Mouse (Mus musculus) small intestine, adult 2 months (tissue): ENCODE measurements at regions not wholly inside any gene's neighbourhood (a gene's known extent, or its start where the extent isn't known, plus 50 kb on each side); places are given as distances from the start of the nearest gene placed in this dataset.

Source experiments
- H3K27ac ChIP-seq: fragments of 200-500 bp; 2 replicates; pipeline ENCODE4 v1.5.1; 2012; ENCODE audit warnings: low read depth, low read length, control low read depth, inconsistent platforms; ENCODE audit not compliant: insufficient read depth
- H3K27me3 ChIP-seq: fragments of 200-500 bp; 2 replicates; pipeline ENCODE4 v1.6.1; 2012; ENCODE audit warnings: mild to moderate bottlenecking, moderate library complexity, low read length, inconsistent platforms; ENCODE audit not compliant: control insufficient read depth, insufficient read depth
- H3K36me3 ChIP-seq: fragments of 200-500 bp; 2 replicates; pipeline ENCODE4 v1.6.1; 2012; ENCODE audit warnings: mild to moderate bottlenecking, low read length, control low read depth, inconsistent platforms; ENCODE audit not compliant: control insufficient read depth, insufficient read depth
- H3K4me1 ChIP-seq: fragments of 200-500 bp; 2 replicates; pipeline ENCODE4 v1.6.1; 2012; ENCODE audit warnings: low read length, inconsistent platforms, mixed read lengths; ENCODE audit not compliant: control insufficient read depth, insufficient read depth, insufficient read length
- H3K4me3 ChIP-seq: fragments of 200-500 bp; 2 replicates; pipeline ENCODE4 v1.5.1; 2012; ENCODE audit warnings: low read depth, mild to moderate bottlenecking, control low read depth, inconsistent platforms, low read length, moderate library complexity
- CTCF ChIP-seq: fragments of 200-500 bp; IDR thresholded peaks from 2 replicates; pipeline ENCODE4 v1.5.1; 2012; ENCODE audit warnings: low read depth, mild to moderate bottlenecking, control low read depth, inconsistent platforms, low read length, moderate library complexity, mixed read lengths; ENCODE audit not compliant: insufficient replicate concordance, insufficient read length; ENCODE audit errors: extremely low read depth
- POLR2A ChIP-seq: fragments of 200-500 bp; IDR thresholded peaks from 2 replicates; pipeline ENCODE4 v1.6.1; 2012; ENCODE audit warnings: low read depth, mild to moderate bottlenecking, control low read depth, inconsistent platforms, low read length, moderate library complexity
- WGBS: fragments of 180-500 bp; shearing (Covaris S2); methylation state at CpG from one replicate; pipeline ENCODE4 v1.1.7; 2018; 5-methylcytosine and 5-hydroxymethylcytosine counted together

GRCm38 (mm10) chr4:87368413-87369160, 138.3 kb upstream of the Slc24a2 start:
- Histone ChIP-seq H3K4me3 (peak overlapping the region; percentile 44), H3K27me3 (peaks cover 5% of the 10 kb centered on the region; the same call in 1 of the 2 replicates), H3K27ac (no peak overlapping the region), H3K4me1 (peaks cover 4% of the 10 kb centered on the region; the same call in 1 of the 2 replicates), H3K36me3 (no peaks in the 10 kb centered on the region)
- WGBS = 10% methylated on average over 20 of the region's 20 CpGs
- TF ChIP-seq CTCF = peak; percentile 40; the same call in 1 of the 2 replicates
- TF ChIP-seq POLR2A = no peak

- TF ChIP-seq POLR2A (no peak), CTCF (peak; percentile 98)
- H3K27me3 ChIP-seq = peaks cover 5% of the 10 kb centered on the region; the same call in 1 of the 2 replicates
- H3K27ac ChIP-seq = no peak overlapping the region
- H3K4me1 ChIP-seq = peaks cover 4% of the 10 kb centered on the region; the same call in 1 of the 2 replicates
- H3K4me3 ChIP-seq = peak overlapping the region; percentile 44
- 13% methylated on average over 19 of the region's 19 CpGs for WGBS
- no peaks in the 10 kb centered on the region for H3K36me3 ChIP-seq
These were observed 137.6 kb upstream of the Slc24a2 start for GRCm38 (mm10) chr4:87367732-87368412.

- TF ChIP-seq CTCF (no peak), POLR2A (no peak)
- no peak overlapping the region for H3K4me3 ChIP-seq
- no peak overlapping the region for H3K27ac ChIP-seq
- no peaks in the 10 kb centered on the region for H3K27me3 ChIP-seq
- WGBS = 31% methylated on average over 6 of the region's 6 CpGs
- H3K36me3 ChIP-seq = no peaks in the 10 kb centered on the region
- H3K4me1 ChIP-seq = 0 out of 2 replicates have a peak, but pooled peaks cover 1% of the 10 kb centered on the region
These were observed 131.9 kb upstream of the Slc24a2 start for GRCm38 (mm10) chr4:87362201-87362600.

GRCm38 (mm10) chr4:87359483-87359882, 129.2 kb upstream of the Slc24a2 start:
- Histone ChIP-seq H3K27ac (no peak overlapping the region), H3K36me3 (no peaks in the 10 kb centered on the region), H3K4me1 (0 out of 2 replicates have a peak, but pooled peaks cover 1% of the 10 kb centered on the region), H3K27me3 (no peaks in the 10 kb centered on the region), H3K4me3 (no peak overlapping the region)
- WGBS = 38% methylated on average over 9 of the region's 9 CpGs
- TF ChIP-seq CTCF = no peak
- no peak for TF ChIP-seq POLR2A

GRCm38 (mm10) chr4:87359004-87359403, 128.7 kb upstream of the Slc24a2 start:
- 0 out of 2 replicates have a peak, but pooled peaks cover 1% of the 10 kb centered on the region for H3K4me1 ChIP-seq
- no peaks in the 10 kb centered on the region for H3K36me3 ChIP-seq
- no peak overlapping the region for H3K27ac ChIP-seq
- 85% methylated on average over 3 of the region's 3 CpGs for WGBS
- TF ChIP-seq CTCF (no peak), POLR2A (no peak)
- H3K4me3 ChIP-seq = no peak overlapping the region
- no peaks in the 10 kb centered on the region for H3K27me3 ChIP-seq

- TF ChIP-seq CTCF = no peak
- TF ChIP-seq POLR2A = no peak
- no peaks in the 10 kb centered on the region for H3K4me1 ChIP-seq
- no peaks in the 10 kb centered on the region for H3K27me3 ChIP-seq
- no peaks in the 10 kb centered on the region for H3K36me3 ChIP-seq
- H3K4me3 ChIP-seq = no peak overlapping the region
- H3K27ac ChIP-seq = no peak overlapping the region
- WGBS = 84% methylated on average over 2 of the region's 2 CpGs
These were observed 102.7 kb upstream of the Slc24a2 start for GRCm38 (mm10) chr4:87332968-87333367.

- WGBS = 67% methylated on average over 6 of the region's 6 CpGs
- H3K27ac ChIP-seq = no peak overlapping the region
- no peaks in the 10 kb centered on the region for H3K27me3 ChIP-seq
- no peaks in the 10 kb centered on the region for H3K36me3 ChIP-seq
- H3K4me3 ChIP-seq = no peak overlapping the region
- TF ChIP-seq POLR2A (no peak), CTCF (no peak)
- H3K4me1 ChIP-seq = no peaks in the 10 kb centered on the region
These were observed 98.9 kb upstream of the Slc24a2 start for GRCm38 (mm10) chr4:87329136-87329535.
